In the genomic region with DNA sequence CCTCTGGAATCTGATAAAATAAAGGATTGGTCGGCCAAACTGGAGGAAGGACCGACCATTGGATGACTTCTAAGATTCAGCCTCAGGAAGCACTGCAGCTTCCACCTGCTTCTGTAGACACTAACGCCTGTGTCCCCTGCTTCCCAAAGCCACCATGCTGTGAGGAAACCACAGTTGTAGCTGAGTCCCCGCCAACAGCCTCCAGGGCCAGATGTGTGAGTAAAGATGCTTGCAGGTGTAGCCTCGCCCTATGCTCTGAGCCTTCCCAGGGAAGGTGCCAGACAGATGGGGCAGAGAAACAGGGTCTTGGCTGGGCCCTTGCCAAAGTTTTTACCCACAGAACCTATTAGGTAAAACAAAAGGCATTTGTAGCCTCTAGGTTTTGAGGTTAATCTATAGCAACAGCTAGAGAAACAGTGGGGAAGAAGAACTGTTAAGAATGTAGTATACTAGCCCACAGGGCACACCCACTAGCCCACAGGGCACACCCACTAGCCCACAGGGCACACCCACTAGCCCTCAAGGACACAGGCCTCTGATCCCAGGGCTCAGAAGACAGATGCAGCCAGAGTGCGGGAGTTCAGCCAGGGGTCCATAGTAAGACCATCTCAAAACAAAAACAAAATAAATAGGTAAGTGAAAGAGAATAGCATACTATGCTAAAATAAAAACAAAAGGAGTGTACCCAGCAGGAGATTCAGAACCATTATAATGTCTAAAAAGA, we compare ENCODE assay signal across 22 mouse cellular contexts. TPM values are rescaled to one million over a fixed set of nuclear protein-coding genes. Genes with fewer than 3 reads are reported as not detected.
A peak's percentile ranks its signal among the peaks of the same experiment; 100 is the strongest.
DNase-seq lines count a peak whose midpoint lies in the region; ATAC-seq and TF ChIP-seq lines count a peak whose summit lies in the region.
"Had no signal": no experiment of that assay in that cellular context is flagged by ENCODE, and none has a peak within 500 bp of the region (broad histone marks: within the 10 kb centered on the region; RNA-seq: fewer than 3 reads in every experiment).

No protein-coding gene starts in this region.

- ATAC-seq in erythroid progenitor cell, adult 5-6 weeks (replicated peaks; ENCODE audit: low FRiP score, poor library complexity, severe bottlenecking) = peak; percentile 70
- ATAC-seq: forebrain, embryonic 14.5 days; hindbrain, postnatal 0 days had no signal

- peak; percentile 31 for DNase-seq in ES-E14 (ENCODE audit: low read depth, low spot score)
- DNase-seq in thymus, adult 18-20 months = peak; percentile 50 to 60
- peak; percentile 65 for DNase-seq in thymus, postnatal 4 days
- DNase-seq in layer of hippocampus, adult 9-11 months = no peak
- no peak for DNase-seq in adrenal gland, postnatal 10 days
- DNase-seq in adrenal gland, postnatal 25 days = no peak
- DNase-seq: cerebellum, adult 8-10 months; gastrocnemius, postnatal 14 days; kidney, adult 18-20 months; liver, embryonic 13.5 days; lung, embryonic 14.5 days; midbrain, embryonic 14.5 days had no signal

- H3K9ac ChIP-seq in ES-E14 (ENCODE audit: insufficient read depth, low read depth, low read length, poor library complexity, severe bottlenecking) = no peak overlapping the region
- H3K9ac ChIP-seq: heart, embryonic 15.5 days; limb, embryonic 12.5 days; liver, embryonic 13.5 days; lung, embryonic 14.5 days had no signal

- H3K4me3 ChIP-seq in ES-E14 (ENCODE audit: insufficient read depth in 1 of 2, low read depth in 1 of 2, low read length in 2 of 2, poor library complexity in 1 of 2, severe bottlenecking in 1 of 2) = no peak overlapping the region
- H3K4me3 ChIP-seq: erythroblast, embryonic 14.5 days; heart, embryonic 15.5 days; layer of hippocampus, adult 2 months; limb, embryonic 12.5 days; liver, embryonic 13.5 days; myocyte had no signal

- H3K4me1 ChIP-seq in ES-E14 (ENCODE audit: control insufficient read depth in 2 of 2, insufficient read depth in 2 of 2, low read length in 2 of 2, poor library complexity in 1 of 2) = peaks cover 0 to 11% of the 10 kb centered on the region in 2 experiments; a peak in 2 of 4 replicates

- H3K27ac ChIP-seq in ES-E14 (ENCODE audit: insufficient read depth, low read depth, low read length, poor library complexity, severe bottlenecking) = no peak overlapping the region
- H3K27ac ChIP-seq: heart, embryonic 15.5 days; hindbrain, postnatal 0 days; kidney, postnatal 0 days; layer of hippocampus, adult 2 months; limb, embryonic 12.5 days; liver, embryonic 13.5 days; macrophage had no signal

- in situ Hi-C loops in ES-E14 (cut with MboI; ENCODE audit: low sequenced_read_pairs in 2 of 2, unreplicated experiment in 2 of 2) = no loop called here

- H3K9me3 ChIP-seq in ES-E14 (ENCODE audit: control insufficient read depth, insufficient read depth, low read depth, low read length) = no peaks in the 10 kb centered on the region
- H3K9me3 ChIP-seq: heart, embryonic 15.5 days; limb, embryonic 12.5 days; liver, embryonic 13.5 days had no signal

- H3K36me3 ChIP-seq in ES-E14 (ENCODE audit: control insufficient read depth, insufficient read depth, low read length, poor library complexity, severe bottlenecking) = no peaks in the 10 kb centered on the region; the same call in 1 of the 2 replicates
- H3K36me3 ChIP-seq: liver, embryonic 13.5 days had no signal

TF ChIP-seq in ES-E14, 5 proteins besides CTCF, POLR2A, EP300 and RAD21:
- TF ChIP-seq HCFC1 (IDR thresholded peaks at IDR 0.05; ENCODE audit: borderline replicate concordance, insufficient read depth, low read length) (no peak), ZC3H11A (IDR thresholded peaks at IDR 0.05; ENCODE audit: borderline replicate concordance, low read depth, low read length) (no peak), CHD2 (IDR thresholded peaks at IDR 0.05; ENCODE audit: low read depth, low read length) (no peak)

RNA-seq across cellular contexts. Expression of a gene that starts 9.7 kb away (rescaled TPM):
- total RNA-seq in ES-E14 (2012; rRNA removed) = 11.8 and 14.1 TPM in 2 replicates
- total RNA-seq in erythroid progenitor cell, adult 5-6 weeks (2015; ENCODE audit: low replicate concordance) = 19.8 and 22.2 TPM in 2 replicates
- total RNA-seq in erythroid progenitor cell, adult 5-6 weeks (2017; ENCODE audit: low replicate concordance) = 9.2 and 10.7 TPM in 2 replicates
- 10 to 100 TPM; 33.8 to 38.3 TPM for total RNA-seq in adrenal gland, postnatal 10 days (2021)
- 57.9 and 58.3 TPM in 2 replicates for total RNA-seq in adrenal gland, postnatal 25 days (2021)

RNA-seq across cellular contexts. Expression of a gene that starts 30.9 kb away (rescaled TPM):
- 1.6 and 1.7 TPM in 2 replicates for total RNA-seq in ES-E14 (2012; rRNA removed)
- total RNA-seq in erythroid progenitor cell, adult 5-6 weeks (2015; ENCODE audit: low replicate concordance) = 1.3 and 2.2 TPM in 2 replicates
- 3.1 and 3.5 TPM in 2 replicates for total RNA-seq in erythroid progenitor cell, adult 5-6 weeks (2017; ENCODE audit: low replicate concordance)
- total RNA-seq in adrenal gland, postnatal 10 days (2021) = 10 to 100 TPM; 10.9 to 15.4 TPM
- total RNA-seq in adrenal gland, postnatal 25 days (2021) = 14.5 and 17.1 TPM in 2 replicates

RNA-seq across cellular contexts. Expression of a gene that starts 41.0 kb away (rescaled TPM):
- total RNA-seq in ES-E14 (2012; rRNA removed) = 7.0 and 8.8 TPM in 2 replicates
- total RNA-seq in erythroid progenitor cell, adult 5-6 weeks (2015; ENCODE audit: low replicate concordance) = 5.4 and 6.1 TPM in 2 replicates
- total RNA-seq in erythroid progenitor cell, adult 5-6 weeks (2017; ENCODE audit: low replicate concordance) = 2.3 and 5.8 TPM in 2 replicates
- 10 to 100 TPM; 27.5 to 31.9 TPM for total RNA-seq in adrenal gland, postnatal 10 days (2021)
- 20.1 and 31.1 TPM in 2 replicates for total RNA-seq in adrenal gland, postnatal 25 days (2021)

RNA-seq across cellular contexts. Expression of a gene that starts 58.9 kb away (rescaled TPM):
- total RNA-seq in ES-E14 (2012; rRNA removed) = 399 and 435 TPM in 2 replicates
- total RNA-seq in erythroid progenitor cell, adult 5-6 weeks (2015; ENCODE audit: low replicate concordance) = 47.9 and 60.8 TPM in 2 replicates
- total RNA-seq in erythroid progenitor cell, adult 5-6 weeks (2017; ENCODE audit: low replicate concordance) = 48.5 and 63.1 TPM in 2 replicates
- 10 to 100 TPM; 93.3 to 94.2 TPM for total RNA-seq in adrenal gland, postnatal 10 days (2021)
- total RNA-seq in adrenal gland, postnatal 25 days (2021) = 90.8 and 124 TPM in 2 replicates

RNA-seq across cellular contexts. Expression of a gene that starts 59.4 kb away (rescaled TPM):
- 172 and 181 TPM in 2 replicates for total RNA-seq in ES-E14 (2012; rRNA removed)
- 365 and 449 TPM in 2 replicates for total RNA-seq in erythroid progenitor cell, adult 5-6 weeks (2015; ENCODE audit: low replicate concordance)
- 237 and 325 TPM in 2 replicates for total RNA-seq in erythroid progenitor cell, adult 5-6 weeks (2017; ENCODE audit: low replicate concordance)
- total RNA-seq in adrenal gland, postnatal 10 days (2021) = 100 to 1,000 TPM; 169 to 238 TPM
- total RNA-seq in adrenal gland, postnatal 25 days (2021) = 297 and 334 TPM in 2 replicates

Comparison
In these comparisons a context has a peak if more than half of its experiments do, and no peak if none do; other contexts are left out.
1. DNase-seq: peak in ES-E14 (single experiment), thymus, adult 18-20 months (2 of 2) and thymus, postnatal 4 days (single experiment); none in layer of hippocampus, adult 9-11 months (single experiment), adrenal gland, postnatal 10 days (single experiment) and adrenal gland, postnatal 25 days (single experiment).